19 mouse cellular contexts compared by ENCODE assay signal in the genomic region with DNA sequence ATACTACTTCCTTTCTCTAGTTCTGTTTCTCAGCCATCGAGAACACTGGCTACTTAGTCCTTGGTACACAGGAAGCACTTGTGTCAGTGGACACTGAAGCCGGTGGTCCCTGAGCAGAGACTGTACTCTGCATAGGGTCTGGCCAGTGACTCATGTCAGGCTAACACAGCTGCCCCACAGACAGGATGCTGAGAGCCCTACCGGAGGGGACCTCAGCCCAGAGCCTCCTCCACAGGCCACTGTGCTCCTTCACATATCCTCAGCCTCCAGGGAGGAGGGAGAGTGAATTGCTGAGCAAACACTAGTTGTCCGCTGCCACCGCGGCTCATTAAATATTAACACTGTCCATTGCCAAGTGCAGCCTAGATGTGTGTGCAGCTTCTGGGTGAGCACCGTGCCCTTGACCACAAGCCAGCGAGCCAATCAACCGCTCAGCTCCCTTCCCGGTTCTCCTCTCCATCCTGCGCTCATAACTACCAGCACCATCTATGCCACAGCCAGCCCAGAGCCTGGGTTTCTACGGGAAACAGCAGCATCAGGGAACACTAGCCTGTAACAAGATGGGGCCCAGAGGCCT. TPM values are rescaled to one million over a fixed set of nuclear protein-coding genes. Genes with fewer than 3 reads are reported as not detected.
A peak's percentile ranks its signal among the peaks of the same experiment; 100 is the strongest.
DNase-seq lines count a peak whose midpoint lies in the region; ATAC-seq and TF ChIP-seq lines count a peak whose summit lies in the region.
"Had no signal": no experiment of that assay in that cellular context is flagged by ENCODE, and none has a peak within 500 bp of the region (broad histone marks: within the 10 kb centered on the region; RNA-seq: fewer than 3 reads in every experiment).

No protein-coding gene starts in this region.

- no peak for TF ChIP-seq CTCF in forebrain, postnatal 0 days (IDR thresholded peaks at IDR 0.05; ENCODE audit: low read depth)

- 0 out of 2 replicates have a peak overlapping the region, but pooled peaks have one; percentile 12 for H3K27ac ChIP-seq in forebrain, embryonic 10.5 days
- H3K27ac ChIP-seq in forebrain, postnatal 0 days (ENCODE audit: low read depth, low read length): no peak overlapping the region
- no peak overlapping the region for H3K27ac ChIP-seq in heart, embryonic 10.5 days
- H3K27ac ChIP-seq: embryonic facial prominence, embryonic 10.5 days; midbrain, embryonic 12.5 days; neural tube, embryonic 12.5 days had no signal

- no peaks in the 10 kb centered on the region for H3K36me3 ChIP-seq in forebrain, embryonic 10.5 days (replicated peaks)
- H3K36me3 ChIP-seq in forebrain, postnatal 0 days (ENCODE audit: insufficient read depth): no peaks in the 10 kb centered on the region
- no peaks in the 10 kb centered on the region for H3K36me3 ChIP-seq in heart, embryonic 10.5 days
- H3K36me3 ChIP-seq: embryonic facial prominence, embryonic 10.5 days; midbrain, embryonic 12.5 days; neural tube, embryonic 12.5 days had no signal

- no peak overlapping the region for H3K9ac ChIP-seq in forebrain, postnatal 0 days
- H3K9ac ChIP-seq: midbrain, embryonic 12.5 days; neural tube, embryonic 12.5 days had no signal

- H3K27me3 ChIP-seq in forebrain, embryonic 10.5 days (ENCODE audit: poor library complexity, severe bottlenecking): no peaks in the 10 kb centered on the region
- H3K27me3 ChIP-seq in forebrain, postnatal 0 days (ENCODE audit: insufficient read depth, low read length): no peaks in the 10 kb centered on the region
- peaks cover 21% of the 10 kb centered on the region for H3K27me3 ChIP-seq in heart, embryonic 10.5 days (ENCODE audit: insufficient read depth, poor library complexity, severe bottlenecking)
- H3K27me3 ChIP-seq: neural tube, embryonic 12.5 days had no signal

- no peak overlapping the region for H3K4me3 ChIP-seq in forebrain, embryonic 10.5 days
- no peak overlapping the region for H3K4me3 ChIP-seq in forebrain, postnatal 0 days (ENCODE audit: low read depth, low read length)
- H3K4me3 ChIP-seq in heart, embryonic 10.5 days: no peak overlapping the region
- H3K4me3 ChIP-seq: embryonic facial prominence, embryonic 10.5 days; erythroblast, embryonic 14.5 days; midbrain, embryonic 12.5 days; neural tube, embryonic 12.5 days had no signal

- no peak for DNase-seq in forebrain, embryonic 10.5 days (ENCODE audit: extremely low spot score, low spot score)
- DNase-seq in forebrain, postnatal 0 days: no peak
- peak; percentile 9 for DNase-seq in lung, postnatal 36 days
- no peak for DNase-seq in lung, postnatal 25 days (ENCODE audit: low spot score)
- peak; percentile 57 for DNase-seq in kidney, adult 18-20 months
- DNase-seq in kidney, postnatal 14 days: peak; percentile 48
- no peak for DNase-seq in heart, embryonic 10.5 days (ENCODE audit: low spot score)
- no peak for DNase-seq in urinary bladder, postnatal 25 days (ENCODE audit: low spot score)
- DNase-seq: adrenal gland, postnatal 36 days; cerebellum, adult 9-11 months; gastrocnemius, postnatal 10 days; heart, postnatal 14 days; layer of hippocampus, adult 9-11 months; lung, postnatal 10 days had no signal

- peaks cover 6% of the 10 kb centered on the region for H3K4me1 ChIP-seq in forebrain, embryonic 10.5 days
- peaks cover 12% of the 10 kb centered on the region for H3K4me1 ChIP-seq in forebrain, postnatal 0 days (ENCODE audit: insufficient read depth)
- H3K4me1 ChIP-seq in heart, embryonic 10.5 days: peaks cover 9% of the 10 kb centered on the region; the same call in 1 of the 2 replicates
- H3K4me1 ChIP-seq: embryonic facial prominence, embryonic 10.5 days had no signal

- H3K9me3 ChIP-seq in forebrain, embryonic 10.5 days: peaks cover 5% of the 10 kb centered on the region; the same call in 1 of the 2 replicates
- H3K9me3 ChIP-seq in forebrain, postnatal 0 days (ENCODE audit: low read length): no peaks in the 10 kb centered on the region
- no peaks in the 10 kb centered on the region for H3K9me3 ChIP-seq in heart, embryonic 10.5 days
- H3K9me3 ChIP-seq: neural tube, embryonic 12.5 days had no signal

- ATAC-seq in forebrain, postnatal 0 days: no peak

- 93% methylated on average over 12 of the region's 12 CpGs for WGBS in forebrain, embryonic 10.5 days
- 69% methylated on average over 12 of the region's 12 CpGs for WGBS in forebrain, postnatal 0 days
- 88% methylated on average over 12 of the region's 12 CpGs for WGBS in heart, embryonic 10.5 days

- H3K4me2 ChIP-seq in forebrain, postnatal 0 days (ENCODE audit: low read depth): no peak overlapping the region
- H3K4me2 ChIP-seq: midbrain, embryonic 12.5 days; neural tube, embryonic 12.5 days had no signal

RNA-seq across cellular contexts. Expression of gene Igsf21, which starts 42.8 kb away (rescaled TPM):
- polyA plus RNA-seq in forebrain, embryonic 10.5 days (2016; fragmentation: Nextera tagmentation; extraction: Ambion mirVana): 3.8 and 4.6 TPM in 2 replicates
- 68.5 and 78.5 TPM in 2 replicates for total RNA-seq in forebrain, postnatal 0 days (2014; rRNA removed)
- 108 and 117 TPM in 2 replicates for polyA plus RNA-seq in forebrain, postnatal 0 days (2015; fragmentation: Nextera tagmentation; extraction: Ambion mirVana)
- 0.16 and 0.68 TPM in 2 replicates for polyA plus RNA-seq in heart, embryonic 10.5 days (2016; fragmentation: Nextera tagmentation; extraction: Ambion mirVana)
- total RNA-seq: liver, adult 2 months had no signal
- polyA plus RNA-seq: liver, adult 2 months had no signal

Comparison
In these comparisons a context has a peak if more than half of its experiments do, and no peak if none do; other contexts are left out.
1. DNase-seq: peak in lung, postnatal 36 days (single experiment), kidney, adult 18-20 months (single experiment) and kidney, postnatal 14 days (single experiment); none in forebrain, embryonic 10.5 days (single experiment), forebrain, postnatal 0 days (single experiment), lung, postnatal 25 days (single experiment), heart, embryonic 10.5 days (single experiment) and urinary bladder, postnatal 25 days (single experiment).
2. RNA of gene Igsf21, which starts 42.8 kb away (polyA plus RNA-seq): 108 to 117 TPM in forebrain, postnatal 0 days; 3.8 to 4.6 TPM in forebrain, embryonic 10.5 days and 0.16 to 0.68 TPM in heart, embryonic 10.5 days; every median in the first group is over 10 times any median in the second.